Mouse (Mus musculus) embryonic facial prominence, embryonic 12.5 days (tissue): ENCODE data around the gene Gmpr2. TPM values are rescaled to one million over a fixed set of nuclear protein-coding genes. Genes with fewer than 3 reads are reported as not detected.
A peak's percentile ranks its signal among the peaks of the same experiment; 100 is the strongest.

Experiments
- ATAC-seq: fragments of 200-750 bp; cut with Nextera tagmentation; 2 replicates; pipeline ENCODE4 v1.8.0; 2017; ENCODE audit not compliant: insufficient number of reproducible peaks, insufficient read depth, low FRiP score, low TSS enrichment
- H3K27ac ChIP-seq: fragments of 300-500 bp; sonication (generic); 2 replicates; pipeline ENCODE4 v1.5.1; 2016; ENCODE audit warnings: mild to moderate bottlenecking
- H3K27me3 ChIP-seq: fragments of 300-500 bp; sonication (generic); 2 replicates; pipeline ENCODE4 v1.6.1; 2016; ENCODE audit warnings: mild to moderate bottlenecking, moderate library complexity
- H3K36me3 ChIP-seq: fragments of 300-500 bp; sonication (generic); 2 replicates; pipeline ENCODE4 v1.6.1; 2016; ENCODE audit warnings: mild to moderate bottlenecking
- H3K4me1 ChIP-seq: fragments of 300-500 bp; sonication (generic); 2 replicates; pipeline ENCODE4 v1.6.1; 2016
- H3K4me2 ChIP-seq: fragments of 300-500 bp; sonication (generic); replicated peaks from 2 replicates; pipeline ENCODE4 v1.6.1; 2016; ENCODE audit warnings: mild to moderate bottlenecking, moderate library complexity
- H3K4me3 ChIP-seq: fragments of 300-500 bp; sonication (generic); 2 replicates; pipeline ENCODE4 v1.5.1; 2016; ENCODE audit warnings: mild to moderate bottlenecking
- H3K9ac ChIP-seq: fragments of 300-500 bp; sonication (generic); 2 replicates; pipeline ENCODE4 v1.6.1; 2016; ENCODE audit warnings: mild to moderate bottlenecking, moderate library complexity
- H3K9me3 ChIP-seq: fragments of 300-500 bp; sonication (generic); 2 replicates; pipeline ENCODE4 v1.6.1; 2016; ENCODE audit warnings: mild to moderate bottlenecking, moderate library complexity
- WGBS: fragments of 180-500 bp; shearing (Covaris S2); methylation state at CpG from one replicate; pipeline ENCODE4 v1.1.7; 2016; 5-methylcytosine and 5-hydroxymethylcytosine counted together
- polyA plus RNA-seq: library from polyadenylated mRNA; unstranded; fragments of >200 nt; fragmentation: Nextera tagmentation; extraction: Ambion mirVana; gene quantifications from 2 replicates; pipeline ENCODE4 v1.2.1, GENCODE M21; 2016

Gene Gmpr2
- polyA plus RNA-seq, 1 experiment from 2014 or later, result 74.7 TPM

DNA sequence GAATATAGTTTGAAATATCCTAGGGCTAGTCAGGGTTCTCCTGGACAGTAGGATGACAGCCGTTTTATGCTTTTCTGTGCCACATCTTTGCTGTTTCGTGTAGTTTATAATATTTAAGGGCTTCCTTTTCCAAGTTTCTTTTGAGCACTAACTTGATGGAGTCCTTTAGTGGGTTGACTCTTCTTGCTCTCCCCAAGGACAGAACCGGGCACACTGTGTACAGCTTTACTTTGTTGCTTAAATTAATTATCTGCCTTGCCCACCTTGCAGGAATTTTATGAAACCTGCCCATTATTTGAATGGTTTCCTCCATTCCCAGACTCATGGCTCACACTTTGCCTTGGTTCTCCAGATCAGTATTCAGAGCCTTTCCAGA lies 10.4 kb downstream of the Gmpr2 start:
- Histone ChIP-seq H3K9me3 (no peaks in the 10 kb centered on the region), H3K9ac (peak overlapping the region; percentile 71), H3K4me1 (peaks cover 10% of the 10 kb centered on the region), H3K27ac (0 out of 2 replicates have a peak overlapping the region, but pooled peaks have one; percentile 83), H3K4me3 (peak overlapping the region; percentile 82), H3K4me2 (peak overlapping the region; percentile 85), H3K27me3 (no peaks in the 10 kb centered on the region), H3K36me3 (peaks cover 33% of the 10 kb centered on the region)
- 12% methylated on average over 3 of the region's 3 CpGs for WGBS
- peak; percentile 23; the same call in 1 of the 2 replicates for ATAC-seq

DNA sequence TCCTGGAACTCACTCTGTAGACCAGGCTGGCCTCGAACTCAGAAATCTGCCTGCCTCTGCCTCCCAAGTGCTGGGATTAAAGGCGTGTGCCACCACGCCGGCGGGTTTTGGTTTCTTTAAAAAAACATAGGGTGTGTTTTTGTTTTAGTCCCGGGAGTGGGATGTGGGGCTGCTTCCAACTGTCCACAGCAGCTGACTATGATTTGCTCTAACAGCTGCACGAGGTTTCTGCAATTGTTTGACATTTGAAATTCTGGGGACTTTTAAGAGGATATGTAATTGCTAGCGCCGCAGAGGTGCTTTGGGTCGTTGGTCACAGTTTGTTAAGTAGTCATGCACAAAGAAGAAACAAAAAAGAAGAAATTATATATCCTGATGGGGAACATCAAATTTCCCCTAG lies 17.7 kb downstream of the Gmpr2 start:
- Histone ChIP-seq H3K9ac (no peak overlapping the region), H3K4me2 (no peak overlapping the region), H3K27ac (no peak overlapping the region), H3K4me3 (no peak overlapping the region), H3K36me3 (no peaks in the 10 kb centered on the region), H3K9me3 (no peaks in the 10 kb centered on the region), H3K4me1 (no peaks in the 10 kb centered on the region), H3K27me3 (no peaks in the 10 kb centered on the region)
- ATAC-seq, result no peak
- WGBS, result 67% methylated on average over 10 of the region's 10 CpGs

DNA sequence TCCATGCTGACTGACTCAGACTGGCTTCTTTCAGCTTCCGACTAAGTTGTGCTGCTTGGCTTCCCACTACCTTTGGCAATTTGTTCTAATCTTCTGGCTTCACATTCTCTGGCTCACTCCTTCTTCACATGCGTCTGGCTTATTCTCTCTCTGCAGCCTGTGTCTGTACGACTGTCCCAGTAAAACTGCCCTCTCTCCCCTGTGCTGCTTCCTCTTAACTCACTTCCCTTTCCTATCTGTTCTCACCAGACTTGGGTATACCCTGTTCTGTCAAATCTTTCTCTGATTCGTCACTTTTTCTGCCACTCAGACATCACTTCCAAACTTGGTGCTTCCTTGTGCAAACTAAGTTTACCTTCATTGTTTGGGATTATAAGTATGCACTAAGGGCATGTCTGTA lies 25.5 kb downstream of the Gmpr2 start:
- H3K4me2 ChIP-seq, result no peak overlapping the region
- H3K27ac ChIP-seq, result no peak overlapping the region
- no peak overlapping the region for H3K9ac ChIP-seq
- no peak overlapping the region for H3K4me3 ChIP-seq
- no peaks in the 10 kb centered on the region for H3K4me1 ChIP-seq
- no peaks in the 10 kb centered on the region for H3K36me3 ChIP-seq
- H3K27me3 ChIP-seq, result 0 out of 2 replicates have a peak, but pooled peaks cover 4% of the 10 kb centered on the region
- no peaks in the 10 kb centered on the region for H3K9me3 ChIP-seq
- no peak for ATAC-seq
- 80% methylated on average over 4 of the region's 4 CpGs for WGBS

DNA sequence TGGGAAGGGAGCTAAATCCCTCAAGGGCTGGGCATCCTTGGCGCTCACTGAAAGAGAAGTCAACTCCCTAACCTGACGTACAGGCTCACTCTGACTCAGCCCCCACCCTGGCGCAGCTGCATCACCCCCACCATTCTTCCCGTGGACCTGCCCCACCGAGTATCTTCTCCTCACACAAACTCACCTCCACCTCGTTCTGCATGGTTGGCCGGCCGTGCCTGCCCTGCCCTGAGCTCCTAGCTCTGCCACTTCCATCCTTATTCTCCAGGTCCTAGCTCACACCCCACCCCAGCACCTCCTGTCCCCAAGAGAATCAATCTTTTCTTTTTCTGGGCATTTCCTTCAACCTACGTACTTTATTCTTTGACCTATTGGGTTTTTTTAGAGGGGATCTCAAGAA lies 29.4 kb downstream of the Gmpr2 start:
- Histone ChIP-seq H3K36me3 (no peaks in the 10 kb centered on the region), H3K9ac (no peak overlapping the region)
- 55% methylated on average over 9 of the region's 9 CpGs for WGBS

DNA sequence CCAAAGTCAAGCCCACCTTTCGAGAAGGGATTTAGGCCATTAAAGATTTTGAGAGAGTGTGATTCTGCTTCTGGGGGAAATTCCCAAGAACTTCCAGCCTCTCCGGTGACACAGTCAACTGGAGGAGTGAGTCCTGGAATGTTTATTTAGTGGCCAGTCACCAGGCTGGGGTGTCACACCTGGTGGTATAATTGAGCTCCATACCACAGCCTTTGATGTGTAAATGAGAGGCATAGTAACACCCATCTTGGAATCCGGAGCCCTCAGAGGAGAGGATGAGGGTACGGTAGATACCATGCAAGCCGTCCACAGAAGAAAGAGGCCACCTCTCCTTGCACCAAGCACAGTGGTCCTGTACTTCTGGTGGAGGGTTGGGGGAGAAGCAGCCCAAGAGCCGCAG lies 31.0 kb downstream of the Gmpr2 start:
- no peak for ATAC-seq
- Histone ChIP-seq H3K27me3 (0 out of 2 replicates have a peak, but pooled peaks cover 4% of the 10 kb centered on the region), H3K9me3 (no peaks in the 10 kb centered on the region), H3K36me3 (no peaks in the 10 kb centered on the region), H3K27ac (no peak overlapping the region), H3K4me1 (no peaks in the 10 kb centered on the region), H3K9ac (no peak overlapping the region), H3K4me2 (no peak overlapping the region), H3K4me3 (no peak overlapping the region)
- WGBS, result 66% methylated on average over 6 of the region's 6 CpGs

More for the DNA sequence above, 29.4 kb downstream of the Gmpr2 start:
- Histone ChIP-seq H3K4me2 (no peak overlapping the region), H3K4me3 (no peak overlapping the region), H3K4me1 (no peaks in the 10 kb centered on the region), H3K27me3 (0 out of 2 replicates have a peak, but pooled peaks cover 4% of the 10 kb centered on the region), H3K9me3 (no peaks in the 10 kb centered on the region), H3K27ac (no peak overlapping the region)
- ATAC-seq, result no peak

DNA sequence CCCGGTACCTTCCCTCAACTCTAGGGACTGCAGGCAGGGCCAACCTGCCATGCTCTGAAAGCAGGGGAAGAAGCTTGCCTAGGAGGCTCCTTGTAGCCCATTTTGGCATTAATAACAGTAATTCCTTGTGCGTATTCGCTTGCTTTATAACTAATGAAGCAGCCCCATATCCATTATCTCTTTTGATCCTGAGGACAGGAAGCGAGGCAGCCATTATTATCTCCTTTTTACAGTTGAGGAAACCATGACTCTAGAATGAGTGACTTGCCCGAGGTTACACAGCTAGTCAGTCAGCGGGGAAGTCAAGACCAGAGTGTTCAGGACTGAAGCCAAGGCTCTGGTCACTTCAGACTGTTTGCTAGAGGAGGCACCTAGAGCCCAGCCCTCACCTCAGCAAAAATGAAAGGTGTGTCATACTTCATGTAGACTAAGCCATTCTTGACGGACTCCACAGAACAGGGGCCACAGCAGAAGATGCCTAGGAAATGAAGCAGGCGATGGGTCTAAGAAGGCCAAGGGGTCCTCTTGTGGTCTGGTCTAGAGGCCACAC lies 34.4 kb downstream of the Gmpr2 start:
- H3K36me3 ChIP-seq, result no peaks in the 10 kb centered on the region
- H3K9ac ChIP-seq, result no peak overlapping the region
- 83% methylated on average over 8 of the region's 8 CpGs for WGBS
- no peaks in the 10 kb centered on the region for H3K4me1 ChIP-seq
- H3K4me3 ChIP-seq, result no peak overlapping the region
- 0 out of 2 replicates have a peak, but pooled peaks have one; percentile 28 for ATAC-seq
- no peaks in the 10 kb centered on the region for H3K9me3 ChIP-seq
- no peaks in the 10 kb centered on the region for H3K27me3 ChIP-seq
- no peak overlapping the region for H3K27ac ChIP-seq
- no peak overlapping the region for H3K4me2 ChIP-seq

DNA sequence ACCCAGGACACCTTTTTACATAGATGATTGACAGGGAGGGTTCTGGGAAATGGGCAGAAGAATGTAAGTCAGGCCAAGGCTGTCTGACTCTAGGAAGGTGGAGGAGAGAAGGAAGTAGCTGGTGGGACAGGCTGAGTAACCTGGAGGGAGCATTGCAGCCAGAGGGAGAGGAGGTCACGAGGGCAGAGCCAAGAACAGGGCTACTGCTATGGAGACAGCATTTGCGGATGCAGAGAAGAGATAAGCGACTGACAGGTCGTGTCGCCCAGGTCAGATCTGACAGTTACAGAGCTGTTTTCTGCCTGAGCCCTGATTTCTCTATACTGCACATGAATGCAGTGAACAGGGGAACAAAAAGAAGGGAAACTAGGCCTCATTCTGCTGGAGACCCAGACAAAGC lies 35.7 kb downstream of the Gmpr2 start:
- WGBS, result 78% methylated on average over 5 of the region's 5 CpGs
- Histone ChIP-seq H3K36me3 (no peaks in the 10 kb centered on the region), H3K4me2 (no peak overlapping the region), H3K4me1 (no peaks in the 10 kb centered on the region), H3K9ac (no peak overlapping the region), H3K9me3 (no peaks in the 10 kb centered on the region), H3K27ac (no peak overlapping the region), H3K27me3 (peaks cover 5% of the 10 kb centered on the region), H3K4me3 (no peak overlapping the region)
- ATAC-seq, result no peak

DNA sequence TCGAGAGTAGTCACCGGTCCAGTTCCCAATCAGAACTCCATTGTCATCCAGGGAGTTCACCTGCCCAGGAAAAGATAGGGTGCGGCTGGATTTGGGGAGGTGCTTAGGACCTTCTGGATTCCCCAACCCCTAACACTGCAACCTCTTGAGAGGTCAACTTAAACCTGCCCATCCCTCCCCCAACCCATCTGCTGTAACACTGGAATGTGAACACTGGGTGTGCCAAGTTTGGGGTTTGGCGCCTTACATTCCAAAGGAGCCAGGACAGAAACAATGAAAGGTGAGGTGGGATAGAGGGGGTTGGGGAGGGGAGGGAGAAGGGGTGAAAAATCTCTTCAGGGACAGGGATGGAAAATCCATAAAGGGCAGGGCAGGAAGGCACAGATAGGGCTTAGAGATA lies 37.8 kb downstream of the Gmpr2 start:
- Histone ChIP-seq H3K27ac (no peak overlapping the region), H3K4me3 (no peak overlapping the region), H3K9ac (no peak overlapping the region), H3K4me1 (0 out of 2 replicates have a peak, but pooled peaks cover 6% of the 10 kb centered on the region), H3K9me3 (no peaks in the 10 kb centered on the region), H3K4me2 (no peak overlapping the region), H3K36me3 (no peaks in the 10 kb centered on the region), H3K27me3 (peaks cover 22% of the 10 kb centered on the region)
- WGBS, result 87% methylated on average over 4 of the region's 4 CpGs
- ATAC-seq, result no peak

DNA sequence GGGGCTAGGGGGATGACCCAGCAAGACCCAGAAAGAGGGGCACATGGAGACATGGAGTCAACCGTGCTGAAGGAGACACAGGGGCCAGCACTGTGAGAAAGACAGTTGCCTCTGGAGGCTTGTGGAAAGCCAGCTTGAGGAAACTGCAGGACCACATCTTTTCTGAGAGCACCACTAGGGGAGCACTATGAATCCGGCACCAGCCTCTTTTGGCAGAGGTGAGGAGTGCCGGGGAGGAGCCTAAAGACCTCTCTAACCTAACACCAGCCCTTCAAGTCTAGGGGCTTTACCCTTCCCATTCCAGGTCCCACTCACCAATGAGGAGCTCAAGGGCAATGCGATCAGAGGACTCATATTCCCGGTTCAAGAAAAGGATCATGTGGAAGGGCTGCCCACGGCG lies 40.0 kb downstream of the Gmpr2 start:
- Histone ChIP-seq H3K27me3 (peaks cover 22% of the 10 kb centered on the region), H3K9ac (no peak overlapping the region), H3K4me2 (no peak overlapping the region), H3K9me3 (no peaks in the 10 kb centered on the region), H3K36me3 (0 out of 2 replicates have a peak, but pooled peaks cover 7% of the 10 kb centered on the region), H3K4me3 (no peak overlapping the region), H3K27ac (no peak overlapping the region), H3K4me1 (0 out of 2 replicates have a peak, but pooled peaks cover 6% of the 10 kb centered on the region)
- 74% methylated on average over 7 of the region's 7 CpGs for WGBS
- no peak for ATAC-seq

DNA sequence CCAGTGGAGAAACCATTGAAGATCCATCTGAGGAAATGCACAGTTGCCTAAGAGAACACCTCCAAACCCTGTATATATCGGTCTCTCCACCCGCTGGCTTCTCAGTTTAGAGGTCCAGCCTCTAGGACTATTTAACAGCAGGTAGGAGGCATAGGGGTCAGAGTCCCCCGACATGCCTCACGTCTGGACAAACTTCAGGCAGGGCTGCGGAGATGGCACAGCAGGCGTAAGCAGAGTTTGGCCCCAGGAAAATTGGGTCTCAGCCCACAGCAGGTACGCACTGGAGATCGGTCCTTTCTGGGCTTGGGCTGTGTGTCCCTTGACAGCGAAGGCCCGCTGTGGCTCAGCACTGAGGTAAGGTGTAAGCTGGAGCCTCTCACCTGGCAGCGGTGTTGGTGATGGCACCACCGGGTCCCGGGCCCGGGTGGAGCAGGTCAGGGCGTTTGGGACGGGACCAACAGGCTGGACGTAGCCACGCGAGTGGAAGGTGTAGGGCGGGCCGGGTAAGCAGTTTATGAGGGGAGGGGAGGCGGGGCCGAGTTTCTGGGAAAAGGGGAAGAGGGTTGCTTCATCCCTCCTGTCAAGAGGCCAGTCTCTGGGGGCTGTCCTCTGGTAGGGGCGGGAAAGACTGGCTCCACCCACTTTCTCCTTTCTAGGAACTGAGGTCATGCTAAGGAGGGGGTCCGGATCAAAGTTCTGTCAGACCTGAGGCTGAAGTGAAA lies 41.4 kb downstream of the Gmpr2 start:
- Histone ChIP-seq H3K4me1 (0 out of 2 replicates have a peak, but pooled peaks cover 6% of the 10 kb centered on the region), H3K36me3 (peaks cover 15% of the 10 kb centered on the region; the same call in 1 of the 2 replicates), H3K27ac (no peak overlapping the region), H3K9me3 (no peaks in the 10 kb centered on the region), H3K4me2 (peak overlapping the region; percentile 24), H3K4me3 (0 out of 2 replicates have a peak overlapping the region, but pooled peaks have one; percentile 1), H3K27me3 (peaks cover 22% of the 10 kb centered on the region), H3K9ac (peak overlapping the region; percentile 3; the same call in 1 of the 2 replicates)
- WGBS, result 15% methylated on average over 25 of the region's 25 CpGs
- ATAC-seq, result no peak

DNA sequence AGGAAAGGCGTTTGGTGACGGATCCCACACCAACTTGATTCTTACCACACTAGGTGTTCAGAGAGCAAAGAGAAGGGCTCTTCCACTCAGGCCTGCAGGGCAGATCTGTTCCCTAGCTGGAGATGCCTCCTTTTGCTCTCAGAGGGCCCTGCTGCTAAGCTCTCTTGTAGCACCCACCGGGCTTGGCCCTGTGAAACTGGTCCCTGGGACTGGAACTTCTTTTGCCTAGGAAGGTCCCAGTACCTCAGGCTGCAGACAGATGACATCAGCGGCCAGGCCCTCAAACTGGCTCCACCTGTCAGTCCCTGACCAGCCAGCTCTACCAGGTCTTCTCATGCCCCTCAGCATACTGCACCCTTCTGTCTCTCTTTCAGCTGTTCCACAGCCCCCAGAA lies 42.0 kb downstream of the Gmpr2 start, which contains the start of gene Tgm1:
Gene Tgm1, minus strand, starts transcription at position 198 of the 394 bp plus-strand sequence.
- Histone ChIP-seq H3K36me3 (peaks cover 19% of the 10 kb centered on the region; the same call in 1 of the 2 replicates), H3K4me2 (peak within 1 kb of the TSS; percentile 24), H3K4me3 (0 out of 2 replicates have a peak within 1 kb of the TSS, but pooled peaks have one; percentile 1), H3K9me3 (no peaks in the 10 kb centered on the region), H3K9ac (peak within 1 kb of the TSS; percentile 3; the same call in 1 of the 2 replicates), H3K4me1 (0 out of 2 replicates have a peak, but pooled peaks cover 6% of the 10 kb centered on the region), H3K27ac (no peak within 1 kb of the TSS), H3K27me3 (peaks cover 22% of the 10 kb centered on the region)
- WGBS, result 30% methylated on average over 4 of the region's 4 CpGs
- ATAC-seq, result no peak

DNA sequence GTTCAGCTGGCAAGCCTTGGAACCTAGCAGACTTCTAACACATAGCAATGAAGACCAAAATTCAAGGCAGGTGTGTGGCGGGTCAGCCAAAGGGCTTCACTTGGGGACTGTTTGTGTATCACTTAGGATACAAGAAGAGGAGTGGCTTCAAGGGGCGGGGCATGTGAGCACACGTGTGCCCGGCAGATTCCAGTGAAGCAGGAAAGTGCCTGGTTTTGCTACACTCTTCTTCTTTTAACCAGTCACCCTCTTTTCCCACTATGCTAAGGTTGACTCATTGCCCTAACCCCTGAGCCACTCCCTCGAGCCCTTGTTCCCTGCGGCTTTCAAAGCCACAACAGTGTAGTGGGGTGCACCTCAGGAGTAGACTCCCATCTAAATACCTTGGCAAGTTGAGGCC lies 43.2 kb downstream of the Gmpr2 start:
- Histone ChIP-seq H3K4me2 (no peak overlapping the region), H3K36me3 (peaks cover 25% of the 10 kb centered on the region; the same call in 1 of the 2 replicates), H3K27ac (no peak overlapping the region), H3K27me3 (peaks cover 22% of the 10 kb centered on the region), H3K9ac (no peak overlapping the region), H3K4me1 (0 out of 2 replicates have a peak, but pooled peaks cover 6% of the 10 kb centered on the region), H3K9me3 (no peaks in the 10 kb centered on the region), H3K4me3 (no peak overlapping the region)
- no peak for ATAC-seq
- 35% methylated on average over 6 of the region's 6 CpGs for WGBS
